Mouse (Mus musculus) cerebellum, postnatal 14 days (tissue): ENCODE measurements around the gene Gm5141.
A peak's percentile ranks its signal among the peaks of the same experiment; 100 is the strongest.
"Not testable (repeated sequence)": the region's sequence is repeated elsewhere in the genome, so short reads cannot be mapped to it uniquely, and the experiment has no call there.

Experiments used
- DNase-seq, 2 experiments: peaks; one replicate each; pipeline ENCODE4 v3.0.0; 2021; ENCODE audit warnings: mixed read lengths in 2 of 2

The Gm5141 gene

GRCm38 (mm10) chr13:62785199-62786134, at the start of gene Gm5141:
Gene Gm5141, minus strand, starts transcription at chr13:62785808.
- peak; percentile 40 to 65 for DNase-seq

GRCm38 (mm10) chr13:62833341-62833740, 47.7 kb upstream of the Gm5141 start:
- DNase-seq, result no peak

- DNase-seq, result no peak
Observed at GRCm38 (mm10) chr13:62832239-62832638, 46.6 kb upstream of the Gm5141 start.

- not testable (repeated sequence) for DNase-seq
Observed at GRCm38 (mm10) chr13:62815705-62816104, 30.1 kb upstream of the Gm5141 start.

GRCm38 (mm10) chr13:62812713-62813112, 27.1 kb upstream of the Gm5141 start:
- DNase-seq, result no peak

- DNase-seq, result not testable (repeated sequence)
Observed at GRCm38 (mm10) chr13:62807981-62808380, 22.4 kb upstream of the Gm5141 start.

GRCm38 (mm10) chr13:62786135-62786493, 506 bp upstream of the Gm5141 start:
- not testable (repeated sequence) for DNase-seq

- peak; percentile 46 to 51 for DNase-seq
Observed at GRCm38 (mm10) chr13:62763806-62764205, 21.8 kb downstream of the Gm5141 start.

GRCm38 (mm10) chr13:62760432-62761415, 24.9 kb downstream of the Gm5141 start, which contains the start of gene Platr25:
Gene Platr25, minus strand, starts transcription at chr13:62760709.
- DNase-seq, result peak; percentile 48 to 55

GRCm38 (mm10) chr13:62733322-62733721, 52.3 kb downstream of the Gm5141 start:
- no peak for DNase-seq
